ENCODE assay signal across 8 mouse cellular contexts in the genomic region with DNA sequence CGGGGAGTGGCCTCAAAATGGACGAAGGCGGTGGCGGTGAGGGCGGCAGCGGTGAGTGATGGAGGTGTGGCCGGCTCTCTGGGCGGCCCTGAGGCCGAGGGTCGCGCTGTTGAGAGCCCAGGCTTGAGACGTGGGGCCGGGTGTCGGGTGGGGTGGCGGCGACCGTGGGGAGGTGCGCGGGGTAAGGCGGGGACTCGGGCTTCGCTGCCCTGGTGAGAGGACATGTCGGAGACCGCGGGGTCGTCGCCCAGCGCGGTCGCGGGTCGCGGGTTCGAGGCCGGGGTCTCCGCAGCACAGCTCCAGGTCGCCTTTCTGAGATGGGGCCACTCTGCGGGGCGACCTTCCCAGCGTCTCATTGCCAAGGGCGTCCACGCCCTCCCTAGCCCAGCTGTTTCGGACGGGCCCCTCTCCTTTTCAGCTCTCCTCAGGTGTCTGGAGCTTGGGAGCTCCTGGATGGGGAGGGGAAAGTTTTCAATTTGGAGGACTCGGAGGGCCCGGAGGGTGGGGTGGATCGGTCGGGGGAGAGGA. TPM values are rescaled to one million over a fixed set of nuclear protein-coding genes. Genes with fewer than 3 reads are reported as not detected.
A peak's percentile ranks its signal among the peaks of the same experiment; 100 is the strongest.
DNase-seq lines count a peak whose midpoint lies in the region; ATAC-seq and TF ChIP-seq lines count a peak whose summit lies in the region.

No protein-coding gene starts in this region.

- under 1% methylated on average over 48 of the region's 48 CpGs for WGBS in heart, embryonic 16.5 days
- WGBS in liver, embryonic 16.5 days (ENCODE audit: insufficient replicate concordance), result under 1% methylated on average over 47 of the region's 48 CpGs

- ATAC-seq in heart, embryonic 16.5 days (replicated peaks; ENCODE audit: extremely low read depth, insufficient read depth, low FRiP score), result peak; percentile 58
- peak; percentile 60 for ATAC-seq in liver, embryonic 16.5 days (ENCODE audit: low read depth)

- peaks cover 17% of the 10 kb centered on the region for H3K4me1 ChIP-seq in brown adipose tissue, adult 24 weeks (ENCODE audit: control insufficient read depth, insufficient read depth, insufficient read length, low read length)
- H3K4me1 ChIP-seq in heart, embryonic 16.5 days (ENCODE audit: control insufficient read depth, insufficient read depth, low read length), result peaks cover 48% of the 10 kb centered on the region
- H3K4me1 ChIP-seq in liver, embryonic 16.5 days (ENCODE audit: control insufficient read depth, low read depth, low read length), result peaks cover 51% of the 10 kb centered on the region

- H3K27me3 ChIP-seq in heart, embryonic 16.5 days (ENCODE audit: control insufficient read depth, insufficient read depth, low read length), result no peaks in the 10 kb centered on the region
- no peaks in the 10 kb centered on the region for H3K27me3 ChIP-seq in liver, embryonic 16.5 days (ENCODE audit: control insufficient read depth, insufficient read depth, low read depth, low read length)

- H3K4me2 ChIP-seq in heart, embryonic 16.5 days (ENCODE audit: low read depth, low read length), result peak overlapping the region; percentile 79
- H3K4me2 ChIP-seq in liver, embryonic 16.5 days (ENCODE audit: low read depth, low read length), result peak overlapping the region; percentile 56

- H3K27ac ChIP-seq in layer of hippocampus, adult 2 months, result peak overlapping the region; percentile 87
- H3K27ac ChIP-seq in brown adipose tissue, adult 24 weeks (replicated peaks; ENCODE audit: low read depth, low read length), result peak overlapping the region; percentile 80
- peak overlapping the region; percentile 90 for H3K27ac ChIP-seq in heart, embryonic 16.5 days (ENCODE audit: low read length)
- H3K27ac ChIP-seq in liver, embryonic 16.5 days (ENCODE audit: low read length), result peak overlapping the region; percentile 95

- H3K4me3 ChIP-seq in layer of hippocampus, adult 2 months, result peak overlapping the region; percentile 80
- H3K4me3 ChIP-seq in brown adipose tissue, adult 24 weeks (ENCODE audit: insufficient read depth, low read depth, low read length), result peak overlapping the region; percentile 95
- H3K4me3 ChIP-seq in heart, embryonic 16.5 days (ENCODE audit: low read length), result peak overlapping the region; percentile 85
- peak overlapping the region; percentile 99 for H3K4me3 ChIP-seq in liver, embryonic 16.5 days (ENCODE audit: low read depth, low read length)

- no peak for DNase-seq in layer of hippocampus, adult 2 months (ENCODE audit: low spot score in 2 of 2)
- DNase-seq in layer of hippocampus, adult 18-20 months (ENCODE audit: low spot score in 2 of 2), result no peak
- no peak for DNase-seq in right cerebral cortex, postnatal 36 days (ENCODE audit: low spot score in 2 of 2)
- DNase-seq in embryo, embryonic 10 days (ENCODE audit: low spot score), result no peak
- DNase-seq in urinary bladder, postnatal 25 days (ENCODE audit: low spot score), result no peak

- no peaks in the 10 kb centered on the region for H3K36me3 ChIP-seq in heart, embryonic 16.5 days (ENCODE audit: control insufficient read depth, insufficient read depth)
- H3K36me3 ChIP-seq in liver, embryonic 16.5 days (ENCODE audit: control insufficient read depth, insufficient read depth), result no peaks in the 10 kb centered on the region

- peak overlapping the region; percentile 91 for H3K9ac ChIP-seq in heart, embryonic 16.5 days (ENCODE audit: low read length)
- peak overlapping the region; percentile 99 for H3K9ac ChIP-seq in liver, embryonic 16.5 days (ENCODE audit: low read depth, low read length)

- H3K9me3 ChIP-seq in heart, embryonic 16.5 days (replicated peaks; ENCODE audit: control insufficient read depth, low read length), result no peaks in the 10 kb centered on the region
- H3K9me3 ChIP-seq in liver, embryonic 16.5 days (replicated peaks; ENCODE audit: control insufficient read depth, low read length), result no peaks in the 10 kb centered on the region

- no peak for TF ChIP-seq CTCF in layer of hippocampus, adult 2 months (conservative IDR thresholded peaks at IDR 0.05)

RNA-seq across cellular contexts. Expression of a gene that starts 0.4 kb away (rescaled TPM):
- total RNA-seq in layer of hippocampus, adult 2 months (2021), result 10 to 100 TPM; 43.7 to 46.1 TPM
- total RNA-seq in layer of hippocampus, adult 18-20 months (2021), result 10 to 100 TPM; 41.3 to 51.6 TPM
- 11.9 and 13.7 TPM in 2 replicates for polyA plus RNA-seq in brown adipose tissue, adult 24 weeks (2012; ENCODE audit: insufficient read depth, insufficient read length, missing spikeins)
- polyA plus RNA-seq in heart, embryonic 16.5 days (2015; fragmentation: Nextera tagmentation; extraction: Ambion mirVana), result 59.2 and 59.4 TPM in 2 replicates
- polyA plus RNA-seq in liver, embryonic 16.5 days (2015; fragmentation: Nextera tagmentation; extraction: Ambion mirVana), result 34.7 and 35.9 TPM in 2 replicates
